Mouse (Mus musculus) naive thymus-derived CD4-positive, alpha-beta T cell, adult 2 months (primary cell): ENCODE measurements around the gene Cabp4.

Source experiments
- DNase-seq: peaks from one replicate; pipeline ENCODE4 v3.0.0-alpha.2; 2011; ENCODE audit warnings: low read depth

The Cabp4 gene

GRCm38 (mm10) chr19:4164721-4165120 is 20.9 kb upstream of the Cabp4 start:
- DNase-seq = no peak

GRCm38 (mm10) chr19:4164100-4164499 is 20.3 kb upstream of the Cabp4 start:
- DNase-seq = no peak

GRCm38 (mm10) chr19:4163543-4163887 is 19.7 kb upstream of the Cabp4 start:
- no peak for DNase-seq

- peak; percentile 95 for DNase-seq
Observed at GRCm38 (mm10) chr19:4162646-4163542, 19.1 kb upstream of the Cabp4 start, which contains the start of gene Rps6kb2. Gene Rps6kb2 (minus strand): TSS chr19:4163354.

GRCm38 (mm10) chr19:4159049-4159448 is 15.2 kb upstream of the Cabp4 start:
- no peak for DNase-seq

GRCm38 (mm10) chr19:4156771-4157170 is 12.9 kb upstream of the Cabp4 start:
- no peak for DNase-seq

GRCm38 (mm10) chr19:4156073-4156579 is 12.3 kb upstream of the Cabp4 start:
- no peak for DNase-seq

- DNase-seq = peak; percentile 46
Observed at GRCm38 (mm10) chr19:4155223-4156072, 11.6 kb upstream of the Cabp4 start.

- DNase-seq = peak; percentile 69
Observed at GRCm38 (mm10) chr19:4154437-4155222, 10.8 kb upstream of the Cabp4 start.

GRCm38 (mm10) chr19:4153232-4153654 is 9.4 kb upstream of the Cabp4 start, which contains the start of gene Ptprcap:
Gene Ptprcap (plus strand): TSS chr19:4153604.
- no peak for DNase-seq

GRCm38 (mm10) chr19:4152445-4153231 is 8.8 kb upstream of the Cabp4 start:
- DNase-seq = no peak

GRCm38 (mm10) chr19:4151898-4152297 is 8.1 kb upstream of the Cabp4 start:
- no peak for DNase-seq

GRCm38 (mm10) chr19:4151488-4151860 is 7.6 kb upstream of the Cabp4 start:
- DNase-seq = no peak

- DNase-seq = no peak
Observed at GRCm38 (mm10) chr19:4150567-4151487, 7.0 kb upstream of the Cabp4 start.

GRCm38 (mm10) chr19:4149764-4150461 is 6.1 kb upstream of the Cabp4 start:
- no peak for DNase-seq

GRCm38 (mm10) chr19:4149283-4149682 is 5.5 kb upstream of the Cabp4 start:
- DNase-seq = no peak

- DNase-seq = no peak
Observed at GRCm38 (mm10) chr19:4148819-4149218, 5.0 kb upstream of the Cabp4 start.

GRCm38 (mm10) chr19:4148491-4148806 is 4.6 kb upstream of the Cabp4 start, which contains the start of gene Coro1b:
Gene Coro1b (plus strand): TSS chr19:4148619.
- peak; percentile 91 for DNase-seq

GRCm38 (mm10) chr19:4147782-4148490 is 4.1 kb upstream of the Cabp4 start:
- no peak for DNase-seq
